Mouse (Mus musculus) neural tube, embryonic 15.5 days (tissue): ENCODE results near the gene Klhl40. TPM values are rescaled to one million over a fixed set of nuclear protein-coding genes. Genes with fewer than 3 reads are reported as not detected.

ENCODE experiments used
- ATAC-seq: fragments of 200-750 bp; cut with Nextera tagmentation; 2 replicates; pipeline ENCODE4 v1.8.0; 2017; ENCODE audit warnings: mild to moderate bottlenecking, moderate TSS enrichment, moderate library complexity; ENCODE audit not compliant: low FRiP score
- H3K27ac ChIP-seq: fragments of 300-500 bp; sonication (generic); replicated peaks from 2 replicates; pipeline ENCODE4 v1.5.1; 2015; ENCODE audit warnings: mild to moderate bottlenecking, inconsistent platforms
- H3K27me3 ChIP-seq: fragments of 300-500 bp; sonication (generic); replicated peaks from 2 replicates; pipeline ENCODE4 v1.6.1; 2015; ENCODE audit warnings: inconsistent platforms
- H3K36me3 ChIP-seq: fragments of 300-500 bp; sonication (generic); 2 replicates; pipeline ENCODE4 v1.6.1; 2015; ENCODE audit warnings: inconsistent platforms
- H3K4me1 ChIP-seq: fragments of 300-500 bp; sonication (generic); 2 replicates; pipeline ENCODE4 v1.6.1; 2015; ENCODE audit warnings: inconsistent platforms
- H3K4me2 ChIP-seq: fragments of 300-500 bp; sonication (generic); 2 replicates; pipeline ENCODE4 v1.6.1; 2015; ENCODE audit warnings: inconsistent platforms, mild to moderate bottlenecking, moderate library complexity
- H3K4me3 ChIP-seq: fragments of 300-500 bp; sonication (generic); replicated peaks from 2 replicates; pipeline ENCODE4 v1.5.1; 2015; ENCODE audit warnings: mild to moderate bottlenecking, inconsistent platforms
- H3K9ac ChIP-seq: fragments of 300-500 bp; sonication (generic); replicated peaks from 2 replicates; pipeline ENCODE4 v1.6.1; 2015; ENCODE audit warnings: mild to moderate bottlenecking, inconsistent platforms
- H3K9me3 ChIP-seq: fragments of 300-500 bp; sonication (generic); replicated peaks from 2 replicates; pipeline ENCODE4 v1.6.1; 2016; ENCODE audit warnings: inconsistent platforms
- whole genome bisulfite sequencing: fragments of 180-500 bp; shearing (Covaris S2); methylation state at CpG from one replicate; pipeline ENCODE4 v1.1.7; 2015; ENCODE audit warnings: mixed read lengths; 5-methylcytosine and 5-hydroxymethylcytosine counted together
- polyA plus RNA-seq: library from polyadenylated mRNA; unstranded; fragments of >200 nt; fragmentation: Nextera tagmentation; extraction: Ambion mirVana; gene quantifications from 2 replicates; pipeline ENCODE4 v1.2.1, GENCODE M21; 2015

Klhl40 gene
- 2.7 and 3.6 TPM in 2 replicates for polyA plus RNA-seq

DNA sequence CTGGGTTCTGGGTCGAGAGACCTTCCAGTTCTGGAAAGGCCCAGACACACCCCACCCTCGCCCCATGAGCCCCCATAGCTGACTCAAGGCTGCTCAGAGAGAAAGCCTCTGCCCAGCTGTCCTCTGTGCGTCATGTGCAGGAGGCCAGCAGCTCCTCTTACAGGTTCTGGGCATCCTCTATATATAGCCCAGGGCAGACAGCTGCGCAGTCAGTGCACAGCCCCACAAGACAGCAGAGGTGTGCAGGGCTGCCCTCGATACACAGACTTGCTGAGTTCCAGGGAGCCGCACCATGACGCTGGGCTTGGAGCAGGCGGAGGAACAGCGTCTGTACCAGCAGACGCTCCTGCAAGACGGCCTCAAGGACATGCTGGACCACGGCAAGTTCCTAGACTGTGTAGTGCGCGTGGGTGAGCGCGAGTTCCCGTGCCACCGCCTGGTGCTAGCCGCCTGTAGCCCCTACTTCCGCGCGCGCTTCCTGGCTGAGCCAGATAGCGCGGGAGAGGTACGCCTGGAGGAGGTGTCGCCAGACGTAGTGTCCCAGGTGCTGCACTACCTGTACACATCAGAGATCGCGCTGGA is at the start of gene Klhl40:
Gene Klhl40, plus strand, starts transcription at position 124 of the 582 bp plus-strand sequence.
- Histone ChIP-seq H3K27ac (no peak within 1 kb of the TSS; the same call in 1 of the 2 replicates), H3K9me3 (no peaks in the 10 kb centered on the region), H3K4me2 (peak within 1 kb of the TSS; percentile 64), H3K4me1 (peaks cover 14% of the 10 kb centered on the region), H3K4me3 (peak within 1 kb of the TSS; percentile 35), H3K9ac (0 out of 2 replicates have a peak within 1 kb of the TSS, but pooled peaks have one; percentile 14), H3K36me3 (no peaks in the 10 kb centered on the region), H3K27me3 (peaks cover 47% of the 10 kb centered on the region)
- WGBS: 18% methylated on average over 29 of the region's 30 CpGs
- ATAC-seq: peak; percentile 72

DNA sequence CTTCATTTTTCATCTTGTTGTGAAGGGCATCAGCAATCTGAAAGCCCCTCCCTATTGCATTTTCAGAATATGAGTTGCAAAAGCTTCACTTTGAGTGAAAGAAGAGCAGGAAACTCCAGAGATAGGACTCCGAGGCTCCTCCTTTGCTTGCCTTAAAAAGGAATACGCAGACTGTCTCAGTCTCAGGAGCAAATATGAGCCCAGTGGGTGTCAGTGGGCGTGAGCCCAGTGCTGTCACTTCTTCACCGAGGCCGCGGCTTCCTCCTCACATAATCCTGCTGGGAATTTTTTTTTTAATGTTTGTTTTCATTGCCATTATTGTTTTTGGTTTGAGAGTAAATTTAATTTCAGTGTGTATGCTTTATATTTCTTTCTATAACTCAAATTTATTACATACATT is 36.9 kb upstream of the Klhl40 start:
- Histone ChIP-seq H3K9me3 (no peaks in the 10 kb centered on the region), H3K4me2 (no peak overlapping the region), H3K36me3 (peaks cover 44% of the 10 kb centered on the region)

DNA sequence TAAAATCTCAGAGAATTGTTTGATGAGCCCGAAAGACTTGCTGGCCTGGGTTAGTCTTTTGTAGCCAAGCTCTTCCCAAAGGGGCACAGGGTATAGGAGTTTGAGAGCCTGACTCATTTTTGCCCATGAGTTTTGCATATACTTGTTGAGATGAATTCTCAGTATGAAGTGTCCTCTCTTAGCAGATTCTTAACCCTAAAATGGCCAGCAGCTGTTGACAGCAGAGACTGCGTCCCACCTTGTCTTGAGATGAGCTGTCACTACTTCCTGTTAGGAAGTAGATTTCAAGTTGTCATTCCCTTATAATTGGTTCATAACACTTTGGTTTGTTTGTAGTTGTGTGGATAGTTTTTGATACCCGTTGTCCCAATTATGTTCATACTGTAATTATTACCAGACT is 36.2 kb upstream of the Klhl40 start:
- no peak overlapping the region for H3K9ac ChIP-seq
- no peak overlapping the region for H3K27ac ChIP-seq
- H3K36me3 ChIP-seq: peaks cover 46% of the 10 kb centered on the region
- WGBS: 95% methylated on average over 3 of the region's 3 CpGs
- H3K4me3 ChIP-seq: no peak overlapping the region
- no peak for ATAC-seq
- no peak overlapping the region for H3K4me2 ChIP-seq
- H3K27me3 ChIP-seq: no peaks in the 10 kb centered on the region
- H3K4me1 ChIP-seq: no peaks in the 10 kb centered on the region
- H3K9me3 ChIP-seq: no peaks in the 10 kb centered on the region

More for the DNA sequence above, 36.9 kb upstream of the Klhl40 start:
- Histone ChIP-seq H3K27ac (no peak overlapping the region), H3K4me1 (no peaks in the 10 kb centered on the region), H3K9ac (no peak overlapping the region), H3K4me3 (no peak overlapping the region), H3K27me3 (no peaks in the 10 kb centered on the region)
- 80% methylated on average over 6 of the region's 6 CpGs for WGBS
- no peak for ATAC-seq

DNA sequence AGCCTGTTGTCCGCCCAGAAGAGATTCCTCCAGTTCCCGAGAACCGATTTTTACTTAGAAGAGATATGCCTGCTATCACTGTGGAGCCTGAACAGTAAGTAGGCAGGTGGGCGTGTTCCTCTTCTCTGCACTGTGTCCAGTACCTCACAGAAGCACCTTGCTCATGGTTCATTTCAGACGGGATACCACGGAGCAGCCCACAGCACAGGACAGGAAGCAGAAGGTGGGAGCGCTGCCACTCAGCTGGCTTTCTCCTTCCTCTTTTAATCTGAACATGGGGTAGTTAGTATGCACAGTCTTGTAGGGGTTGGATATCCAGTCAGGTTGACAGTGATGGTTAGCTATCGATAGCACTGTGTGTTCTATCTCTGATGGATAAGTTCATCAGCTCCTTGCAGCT is 33.4 kb upstream of the Klhl40 start:
- no peak overlapping the region for H3K4me3 ChIP-seq
- H3K4me1 ChIP-seq: no peaks in the 10 kb centered on the region
- ATAC-seq: no peak
- no peak overlapping the region for H3K27ac ChIP-seq
- 90% methylated on average over 8 of the region's 8 CpGs for WGBS
- peaks cover 75% of the 10 kb centered on the region for H3K36me3 ChIP-seq
- no peaks in the 10 kb centered on the region for H3K27me3 ChIP-seq
- no peaks in the 10 kb centered on the region for H3K9me3 ChIP-seq
- no peak overlapping the region for H3K9ac ChIP-seq
- no peak overlapping the region for H3K4me2 ChIP-seq

DNA sequence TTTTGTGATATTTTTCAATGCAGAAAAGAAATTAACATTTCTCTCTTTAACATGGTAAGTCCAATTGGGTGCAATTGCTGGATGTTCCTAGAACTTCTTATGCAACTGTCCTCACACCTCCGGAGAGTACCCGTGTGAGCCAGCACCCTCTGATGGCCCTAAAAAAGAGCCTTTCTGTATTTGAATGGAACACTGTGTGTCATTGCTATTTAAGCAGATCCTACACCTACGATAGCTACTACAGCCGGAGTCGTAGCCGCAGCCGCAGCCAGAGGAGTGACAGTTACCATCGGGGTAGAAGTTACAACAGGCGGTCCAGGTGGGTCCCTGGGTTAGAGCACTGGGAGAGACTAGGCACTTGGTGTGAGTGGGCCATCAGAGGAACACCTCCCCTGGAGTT is 24.6 kb upstream of the Klhl40 start:
- Histone ChIP-seq H3K9me3 (no peaks in the 10 kb centered on the region), H3K9ac (no peak overlapping the region), H3K4me1 (peaks cover 8% of the 10 kb centered on the region), H3K4me3 (no peak overlapping the region), H3K27ac (no peak overlapping the region), H3K27me3 (no peaks in the 10 kb centered on the region), H3K36me3 (peaks cover 84% of the 10 kb centered on the region), H3K4me2 (no peak overlapping the region)
- WGBS: 97% methylated on average over 9 of the region's 9 CpGs
- ATAC-seq: no peak

DNA sequence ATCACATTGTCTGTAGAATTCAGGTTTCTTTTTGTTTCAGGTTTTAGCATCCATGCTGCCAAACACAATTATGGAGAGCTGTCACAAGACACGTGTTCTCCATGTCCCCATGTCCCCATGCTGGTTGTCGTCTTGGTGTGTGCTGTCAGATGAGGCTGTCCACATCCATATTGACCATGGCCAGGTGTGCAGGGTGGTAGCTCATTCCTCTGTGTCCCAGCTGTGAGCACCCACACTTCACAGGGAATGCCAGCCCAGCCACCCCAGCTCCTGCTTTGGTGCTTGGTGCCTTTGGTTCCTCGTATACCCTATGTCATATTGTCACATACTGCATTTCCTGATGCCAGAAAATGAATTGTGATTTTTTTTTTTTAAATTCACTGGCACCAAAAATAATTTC is 22.8 kb upstream of the Klhl40 start:
- ATAC-seq: no peak
- H3K36me3 ChIP-seq: peaks cover 65% of the 10 kb centered on the region
- H3K27me3 ChIP-seq: no peaks in the 10 kb centered on the region
- H3K9ac ChIP-seq: no peak overlapping the region
- H3K4me3 ChIP-seq: no peak overlapping the region
- H3K4me2 ChIP-seq: no peak overlapping the region
- H3K27ac ChIP-seq: no peak overlapping the region
- no peaks in the 10 kb centered on the region for H3K9me3 ChIP-seq
- peaks cover 20% of the 10 kb centered on the region for H3K4me1 ChIP-seq
- WGBS: 98% methylated on average over 3 of the region's 3 CpGs

DNA sequence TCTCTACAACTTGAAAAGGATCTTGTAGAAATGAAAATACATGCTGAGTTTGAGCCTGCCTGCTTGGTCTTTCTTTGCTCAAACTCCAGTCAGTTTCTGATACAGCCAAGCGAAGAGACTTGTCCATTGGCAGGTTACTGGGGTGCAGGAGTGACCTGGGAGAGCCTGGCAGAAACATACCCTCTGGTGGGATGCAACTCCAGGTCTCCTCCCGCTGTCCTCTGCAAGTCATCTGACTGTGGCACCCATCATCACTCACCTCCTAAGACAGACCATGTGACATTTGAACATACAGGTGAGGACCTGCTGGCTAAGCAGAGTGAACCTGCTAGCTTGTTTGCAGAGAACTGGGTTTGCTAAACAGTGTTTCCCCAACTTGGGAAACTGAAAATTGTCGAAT is 20.6 kb upstream of the Klhl40 start:
- Histone ChIP-seq H3K4me2 (no peak overlapping the region), H3K4me1 (peaks cover 34% of the 10 kb centered on the region), H3K27me3 (no peaks in the 10 kb centered on the region), H3K9ac (no peak overlapping the region), H3K4me3 (no peak overlapping the region), H3K9me3 (no peaks in the 10 kb centered on the region), H3K36me3 (peaks cover 44% of the 10 kb centered on the region), H3K27ac (no peak overlapping the region)
- ATAC-seq: no peak
- WGBS: 86% methylated on average over 3 of the region's 3 CpGs

DNA sequence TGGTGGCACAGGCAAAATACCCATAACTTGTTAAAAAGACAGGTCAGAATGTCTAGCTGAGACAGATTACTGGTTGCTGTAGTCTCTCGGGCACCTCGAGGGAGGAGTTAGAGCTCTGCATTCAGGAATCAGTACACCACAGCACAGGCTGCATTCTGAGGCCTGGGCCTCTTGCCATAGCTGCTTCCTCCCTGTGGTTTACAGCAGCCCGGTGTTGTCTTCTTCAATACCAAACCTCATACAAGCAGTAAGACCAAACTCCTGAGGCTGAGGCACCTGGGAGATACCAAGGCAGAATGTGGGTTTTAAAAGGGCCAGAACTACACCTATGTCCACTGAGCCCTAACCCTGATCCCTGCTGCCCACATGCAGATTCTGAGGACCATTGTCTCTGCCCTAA is 20.0 kb upstream of the Klhl40 start:
- H3K9ac ChIP-seq: peak overlapping the region; percentile 17; the same call in 1 of the 2 replicates
- no peak for ATAC-seq
- no peaks in the 10 kb centered on the region for H3K9me3 ChIP-seq
- 63% methylated on average over 3 of the region's 3 CpGs for WGBS
- peaks cover 40% of the 10 kb centered on the region for H3K4me1 ChIP-seq
- H3K27me3 ChIP-seq: no peaks in the 10 kb centered on the region
- H3K36me3 ChIP-seq: peaks cover 39% of the 10 kb centered on the region
- no peak overlapping the region for H3K4me3 ChIP-seq
- H3K4me2 ChIP-seq: 0 out of 2 replicates have a peak overlapping the region, but pooled peaks have one; percentile 81
- no peak overlapping the region for H3K27ac ChIP-seq

DNA sequence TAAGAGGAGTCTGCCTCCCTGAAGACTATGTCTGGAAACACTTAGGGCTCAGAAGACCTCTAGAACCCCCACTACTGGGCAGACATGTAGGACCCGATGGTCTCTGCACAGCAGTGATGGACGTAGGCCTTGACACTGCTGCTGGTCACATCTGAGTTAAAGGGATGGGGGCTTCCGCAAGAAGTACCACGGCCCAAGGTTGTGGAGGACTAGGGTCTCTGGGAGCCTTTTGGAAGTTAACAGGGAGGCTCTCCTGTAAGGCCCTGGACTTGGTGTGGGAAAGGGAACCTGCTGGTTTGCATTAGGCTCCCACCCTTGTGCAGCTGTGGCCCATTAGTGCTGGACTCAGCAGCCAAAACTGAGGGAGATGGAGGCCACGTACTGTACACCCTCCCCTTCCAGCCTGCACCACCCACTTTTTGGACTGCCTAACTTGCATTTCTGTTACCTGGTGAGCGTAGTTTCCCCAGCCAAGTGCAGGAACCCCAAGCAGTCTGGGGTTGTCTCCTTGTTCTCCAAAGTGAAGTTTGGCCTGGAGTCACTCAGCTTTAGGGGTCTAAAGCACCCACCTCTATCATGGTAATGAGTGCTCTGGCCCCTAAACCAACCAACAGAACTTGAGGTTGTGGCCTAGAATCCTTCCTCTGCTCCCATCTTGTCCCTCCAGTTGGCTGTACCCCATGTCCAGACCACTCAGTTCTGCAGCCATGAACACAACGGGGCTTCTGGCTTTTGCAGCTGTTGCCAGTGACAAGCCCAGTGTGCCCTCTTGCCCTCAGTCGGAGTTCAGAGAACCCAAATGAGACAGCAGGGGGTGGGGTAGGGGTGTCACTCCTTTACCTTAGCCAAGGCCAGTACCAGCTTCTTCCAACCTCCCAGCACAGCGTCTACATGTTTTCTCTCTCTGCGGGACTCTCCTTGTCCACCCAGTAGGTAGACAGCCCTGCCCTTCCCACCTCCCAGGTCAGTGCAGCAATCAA is 19.3 kb upstream of the Klhl40 start:
- Histone ChIP-seq H3K9me3 (no peaks in the 10 kb centered on the region), H3K4me1 (peaks cover 45% of the 10 kb centered on the region), H3K4me2 (peak overlapping the region; percentile 81), H3K36me3 (peaks cover 41% of the 10 kb centered on the region), H3K9ac (peak overlapping the region; percentile 95), H3K27ac (peak overlapping the region; percentile 91; the same call in 1 of the 2 replicates), H3K4me3 (peak overlapping the region; percentile 91), H3K27me3 (no peaks in the 10 kb centered on the region)
- 54% methylated on average over 10 of the region's 10 CpGs for WGBS
- ATAC-seq: no peak

DNA sequence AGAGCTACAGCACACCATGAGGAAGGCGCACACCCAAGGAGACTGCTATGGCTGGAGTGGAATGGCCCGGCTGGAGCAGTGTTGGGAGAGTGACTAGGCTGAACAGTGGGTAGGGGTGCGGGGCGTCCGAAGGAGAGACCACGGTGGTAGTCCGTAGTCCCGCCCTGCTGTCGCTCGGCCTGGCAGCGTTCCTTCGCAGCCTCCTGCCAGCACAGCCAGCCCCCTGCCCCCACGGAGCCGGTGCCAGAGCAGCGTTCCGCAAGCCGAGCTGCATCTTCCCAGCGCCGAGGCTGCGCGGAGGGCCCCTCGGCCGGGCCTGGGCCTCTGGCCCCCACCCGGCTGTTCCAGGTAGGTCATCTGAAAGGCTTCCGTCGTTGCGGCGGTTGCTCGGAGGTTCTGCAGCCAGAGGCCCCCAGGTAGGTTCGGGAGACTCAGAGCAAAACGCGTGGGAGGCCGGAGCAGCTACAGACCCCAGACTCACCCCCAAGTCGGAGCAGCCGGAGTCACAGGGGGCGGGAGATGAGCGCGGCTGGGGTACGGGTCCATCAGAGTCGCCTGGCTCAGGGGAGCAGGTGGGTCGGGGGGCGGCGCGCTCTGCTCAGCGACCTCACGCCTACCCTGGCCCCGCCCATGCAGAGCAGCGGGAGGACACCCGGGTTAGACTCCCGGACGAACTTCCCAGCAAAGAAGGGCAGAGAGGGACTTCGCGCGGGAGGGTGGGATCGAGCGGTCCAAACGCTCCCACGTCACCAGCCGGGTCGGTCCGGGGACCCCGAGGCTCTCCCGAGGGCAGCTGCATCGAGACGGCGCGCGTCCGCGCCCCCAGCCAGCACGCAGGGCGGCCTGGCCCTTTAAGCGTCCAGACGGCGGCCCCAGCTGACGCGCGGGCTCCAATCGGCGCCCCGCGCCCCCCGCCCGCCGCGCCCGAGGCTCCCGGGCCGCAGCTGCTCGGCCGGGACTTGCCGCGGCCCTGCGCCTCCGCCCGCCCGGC is 18.0 kb upstream of the Klhl40 start, which contains the start of gene Zfp651:
Gene Zfp651, plus strand, starts transcription at position 240 of the 991 bp plus-strand sequence.
- under 1% methylated on average over 83 of the region's 97 CpGs for WGBS
- H3K4me2 ChIP-seq: peak within 1 kb of the TSS; percentile 81

More for the DNA sequence above, 18.0 kb upstream of the Klhl40 start, which contains the start of gene Zfp651:
- peaks cover 53% of the 10 kb centered on the region for H3K4me1 ChIP-seq
- H3K9me3 ChIP-seq: no peaks in the 10 kb centered on the region
- H3K36me3 ChIP-seq: peaks cover 45% of the 10 kb centered on the region
- peak within 1 kb of the TSS; percentile 91 for H3K27ac ChIP-seq
- peak within 1 kb of the TSS; percentile 91 for H3K4me3 ChIP-seq
- H3K27me3 ChIP-seq: no peaks in the 10 kb centered on the region
- peak within 1 kb of the TSS; percentile 95 for H3K9ac ChIP-seq
- ATAC-seq: peak; percentile 88
